ENCODE assay signal across 9 mouse cellular contexts in genomic region chr1:191802093-191802819, GRCm38 (mm10). TPM values are rescaled to one million over a fixed set of nuclear protein-coding genes. Genes with fewer than 3 reads are reported as not detected.
DNase-seq lines count a peak whose midpoint lies in the region; ATAC-seq and TF ChIP-seq lines count a peak whose summit lies in the region.
"Had no signal": no experiment of that assay in that cellular context is flagged by ENCODE, and none has a peak within 500 bp of the region (broad histone marks: within the 10 kb centered on the region; RNA-seq: fewer than 3 reads in every experiment).

No protein-coding gene starts in this region.

- H3K4me2 ChIP-seq in intestine, embryonic 16.5 days (ENCODE audit: low read depth, low read length), result peak overlapping the region; percentile 32; the same call in 1 of the 2 replicates
- H3K4me2 ChIP-seq in hindbrain, embryonic 16.5 days (ENCODE audit: low read length), result no peak overlapping the region
- H3K4me2 ChIP-seq: forebrain, embryonic 12.5 days had no signal

- DNase-seq in kidney, adult 11 months, result peak; percentile 24
- no peak for DNase-seq in kidney, adult 18-20 months
- peak; percentile 59 for DNase-seq in ES-CJ7 (ENCODE audit: low read depth, low spot score)
- DNase-seq in left cerebral cortex, postnatal 10 days (ENCODE audit: extremely low spot score in 1 of 2, low spot score in 2 of 2), result no peak

- H3K36me3 ChIP-seq in C2C12 (ENCODE audit: control insufficient read depth, insufficient read depth), result no peaks in the 10 kb centered on the region
- no peaks in the 10 kb centered on the region for H3K36me3 ChIP-seq in intestine, embryonic 16.5 days (ENCODE audit: control insufficient read depth, insufficient read depth, low read length)
- H3K36me3 ChIP-seq in hindbrain, embryonic 16.5 days (ENCODE audit: control insufficient read depth, insufficient read depth, low read length), result no peaks in the 10 kb centered on the region
- H3K36me3 ChIP-seq: forebrain, embryonic 12.5 days had no signal

- H3K9me3 ChIP-seq in intestine, embryonic 16.5 days (ENCODE audit: control insufficient read depth, low read length), result peaks cover 3% of the 10 kb centered on the region; the same call in 1 of the 2 replicates
- H3K9me3 ChIP-seq in hindbrain, embryonic 16.5 days (ENCODE audit: control insufficient read depth, low read length), result no peaks in the 10 kb centered on the region
- H3K9me3 ChIP-seq: forebrain, embryonic 12.5 days had no signal

- intact Hi-C loops in left cerebral cortex, postnatal 10 days (cut with DNase I), result no loop called here

- peak; percentile 91 for ATAC-seq in intestine, embryonic 16.5 days
- no peak for ATAC-seq in hindbrain, embryonic 16.5 days
- ATAC-seq: hindbrain, postnatal 0 days had no signal

- H3ac ChIP-seq in C2C12 (ENCODE audit: control insufficient read depth, insufficient read length, low read depth), result no peak overlapping the region

- H3K27ac ChIP-seq in intestine, embryonic 16.5 days (ENCODE audit: low read length), result peak overlapping the region; percentile 61
- no peak overlapping the region for H3K27ac ChIP-seq in hindbrain, embryonic 16.5 days (ENCODE audit: low read depth, low read length)
- H3K27ac ChIP-seq: forebrain, embryonic 12.5 days; hindbrain, postnatal 0 days had no signal

- no peak overlapping the region for H3K4me3 ChIP-seq in C2C12 (ENCODE audit: insufficient read depth, poor library complexity, severe bottlenecking)
- no peak overlapping the region for H3K4me3 ChIP-seq in intestine, embryonic 16.5 days (ENCODE audit: low read length)
- no peak overlapping the region for H3K4me3 ChIP-seq in hindbrain, embryonic 16.5 days (ENCODE audit: low read length)
- H3K4me3 ChIP-seq: forebrain, embryonic 12.5 days had no signal

- TF ChIP-seq CTCF in C2C12 (IDR thresholded peaks at IDR 0.05; ENCODE audit: control insufficient read depth, insufficient read depth, insufficient read length), result no peak

- H3K4me1 ChIP-seq in intestine, embryonic 16.5 days (ENCODE audit: control insufficient read depth, insufficient read depth, low read length), result peaks cover 10% of the 10 kb centered on the region
- no peaks in the 10 kb centered on the region for H3K4me1 ChIP-seq in hindbrain, embryonic 16.5 days (ENCODE audit: control insufficient read depth, insufficient read depth, low read depth, low read length)
- H3K4me1 ChIP-seq: forebrain, embryonic 12.5 days had no signal

- H3K9ac ChIP-seq in intestine, embryonic 16.5 days (ENCODE audit: low read depth, low read length), result no peak overlapping the region
- no peak overlapping the region for H3K9ac ChIP-seq in hindbrain, embryonic 16.5 days (ENCODE audit: low read depth, low read length)
- H3K9ac ChIP-seq: forebrain, embryonic 12.5 days had no signal

- no peaks in the 10 kb centered on the region for H3K79me2 ChIP-seq in C2C12 (ENCODE audit: control insufficient read depth, insufficient read depth)

- WGBS in intestine, embryonic 16.5 days, result 47% methylated on average over 9 of the region's 9 CpGs
- 64% methylated on average over 9 of the region's 9 CpGs for WGBS in hindbrain, embryonic 16.5 days

- H3K27me3 ChIP-seq in C2C12 (ENCODE audit: control insufficient read depth, insufficient read depth, insufficient read length), result no peaks in the 10 kb centered on the region
- H3K27me3 ChIP-seq in intestine, embryonic 16.5 days (replicated peaks; ENCODE audit: control insufficient read depth, insufficient read depth, low read length), result no peaks in the 10 kb centered on the region
- no peaks in the 10 kb centered on the region for H3K27me3 ChIP-seq in hindbrain, embryonic 16.5 days (replicated peaks; ENCODE audit: control insufficient read depth, insufficient read depth, low read length)
- H3K27me3 ChIP-seq: forebrain, embryonic 12.5 days had no signal

- no peaks in the 10 kb centered on the region for H3K79me3 ChIP-seq in C2C12 (ENCODE audit: low read depth)

TF ChIP-seq in C2C12, 6 proteins besides CTCF, POLR2A, EP300 and RAD21:
- peak; percentile 80 for TF ChIP-seq MYOD1 (IDR thresholded peaks at IDR 0.05; ENCODE audit: control insufficient read depth, insufficient read length, low read depth)
- no peak for TF ChIP-seq MAX (IDR thresholded peaks at IDR 0.05)

RNA-seq across cellular contexts. Expression of gene Nek2, which starts 19.0 kb away (rescaled TPM):
- polyA plus RNA-seq in C2C12 (2012; fragmentation: generic; extraction: Trizol), result 47.6 TPM
- polyA plus RNA-seq in intestine, embryonic 16.5 days (2015; fragmentation: Nextera tagmentation; extraction: Ambion mirVana), result 43.1 and 44.1 TPM in 2 replicates
- 7.5 and 9.4 TPM in 2 replicates for polyA plus RNA-seq in hindbrain, embryonic 16.5 days (2015; fragmentation: Nextera tagmentation; extraction: Ambion mirVana)
- 1 to 10 TPM; 3.6 TPM for total RNA-seq in left cerebral cortex, postnatal 10 days (2021)

Comparison
In these comparisons a context has a peak if more than half of its experiments do, and no peak if none do; other contexts are left out.
1. DNase-seq: peak in kidney, adult 11 months (single experiment) and ES-CJ7 (single experiment); none in kidney, adult 18-20 months (single experiment) and left cerebral cortex, postnatal 10 days (0 of 2).